Mouse (Mus musculus): ENCODE measurements at regions not wholly inside any gene's neighbourhood (a gene's known extent, or its start where the extent isn't known, plus 50 kb on each side); places are given as distances from the start of the nearest gene placed in this dataset.

- DNase-seq (ENCODE audit: inconsistent age in 2 of 2, low spot score in 1 of 2), result peak in 1 of 2 experiments; percentile 45
Observed at GRCm38 (mm10) chr12:91995545-91995944, 146.6 kb upstream of the Sel1l start.

GRCm38 (mm10) chr12:91986448-91986847 is 137.5 kb upstream of the Sel1l start:
- no peak for DNase-seq (ENCODE audit: inconsistent age in 2 of 2, low spot score in 1 of 2)

- DNase-seq (ENCODE audit: inconsistent age in 2 of 2, low spot score in 1 of 2), result no peak
Observed at GRCm38 (mm10) chr12:91980321-91980720, 131.4 kb upstream of the Sel1l start.

DNA sequence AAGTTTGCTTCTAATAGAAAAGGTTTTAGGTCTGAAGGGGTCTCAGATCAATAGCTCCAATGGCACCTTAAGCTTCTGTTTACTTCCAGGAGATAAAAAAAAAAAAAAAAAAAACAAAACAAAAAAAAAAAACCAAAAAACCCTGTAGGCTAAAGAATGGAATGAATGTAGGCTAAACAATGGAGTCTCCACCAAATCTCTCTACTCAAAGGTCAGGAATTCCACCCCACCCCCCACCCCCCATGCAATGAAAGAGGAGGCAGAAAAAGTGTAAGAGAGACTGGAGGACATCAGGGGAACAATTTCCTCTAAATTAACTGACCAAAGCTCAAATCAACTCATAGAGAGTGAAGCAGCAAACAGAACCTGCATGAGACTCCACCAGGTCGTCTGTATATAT is 122.1 kb upstream of the Sel1l start:
- DNase-seq (ENCODE audit: inconsistent age in 2 of 2, low spot score in 1 of 2), result no peak

DNA sequence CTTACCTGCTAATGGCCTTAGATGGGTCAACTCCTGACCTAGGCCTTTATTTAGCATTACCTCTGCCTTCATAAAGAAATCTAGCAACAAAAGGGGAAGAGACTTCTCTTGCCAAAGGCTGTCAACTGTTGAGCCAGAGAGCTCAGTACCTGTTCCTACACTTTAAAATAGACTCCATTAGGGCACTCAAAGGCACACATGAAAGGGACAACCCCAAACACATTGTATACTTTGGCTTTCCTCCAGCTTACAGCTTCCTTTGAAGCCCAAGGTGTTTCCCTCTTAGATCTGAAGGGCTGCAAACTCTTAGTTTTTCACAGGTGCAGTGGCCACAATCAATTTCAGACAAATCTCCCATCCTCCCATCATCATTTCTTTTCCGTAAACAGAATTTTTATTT is 117.0 kb upstream of the Sel1l start:
- DNase-seq (ENCODE audit: inconsistent age in 2 of 2, low spot score in 1 of 2), result no peak

- no peak for DNase-seq (ENCODE audit: inconsistent age in 2 of 2, low spot score in 1 of 2)
Observed at GRCm38 (mm10) chr12:91963239-91963638, 114.3 kb upstream of the Sel1l start.

- peak; percentile 5 to 59 for DNase-seq (ENCODE audit: inconsistent age in 2 of 2, low spot score in 1 of 2)
Observed at GRCm38 (mm10) chr12:91958086-91958485, 109.1 kb upstream of the Sel1l start.

GRCm38 (mm10) chr12:91956411-91956810 is 107.5 kb upstream of the Sel1l start:
- no peak for DNase-seq (ENCODE audit: inconsistent age in 2 of 2, low spot score in 1 of 2)

- DNase-seq (ENCODE audit: inconsistent age in 2 of 2, low spot score in 1 of 2), result no peak
Observed at GRCm38 (mm10) chr12:91948602-91949167, 99.7 kb upstream of the Sel1l start.

GRCm38 (mm10) chr12:91947998-91948397 is 99.0 kb upstream of the Sel1l start:
- DNase-seq (ENCODE audit: inconsistent age in 2 of 2, low spot score in 1 of 2), result no peak

GRCm38 (mm10) chr12:91946541-91946940 is 97.6 kb upstream of the Sel1l start:
- DNase-seq (ENCODE audit: inconsistent age in 2 of 2, low spot score in 1 of 2), result no peak

- DNase-seq (ENCODE audit: inconsistent age in 2 of 2, low spot score in 1 of 2), result peak in 1 of 2 experiments; percentile 64
Observed at GRCm38 (mm10) chr12:91932490-91933361, 83.8 kb upstream of the Sel1l start.

DNA sequence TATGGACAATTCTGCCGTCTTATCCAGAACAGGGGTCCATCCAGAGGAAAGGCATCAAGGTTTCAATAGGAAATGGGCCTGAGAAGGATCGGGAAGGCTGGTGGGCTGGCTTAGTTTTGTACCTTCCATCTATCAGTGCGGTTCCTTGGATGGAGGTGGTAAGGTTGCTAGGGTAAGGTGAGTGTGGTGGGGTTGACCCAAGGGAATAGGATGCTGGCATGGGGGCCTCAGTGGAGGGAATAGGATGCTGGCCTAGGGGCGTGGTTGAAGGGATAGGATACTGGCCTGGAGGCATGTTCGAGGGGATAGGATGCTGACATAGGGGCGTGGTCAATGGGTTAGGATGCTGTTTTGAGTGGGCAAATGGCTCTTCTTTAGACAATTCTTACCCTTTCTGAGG is 82.6 kb upstream of the Sel1l start:
- DNase-seq (ENCODE audit: inconsistent age in 2 of 2, low spot score in 1 of 2), result no peak

DNA sequence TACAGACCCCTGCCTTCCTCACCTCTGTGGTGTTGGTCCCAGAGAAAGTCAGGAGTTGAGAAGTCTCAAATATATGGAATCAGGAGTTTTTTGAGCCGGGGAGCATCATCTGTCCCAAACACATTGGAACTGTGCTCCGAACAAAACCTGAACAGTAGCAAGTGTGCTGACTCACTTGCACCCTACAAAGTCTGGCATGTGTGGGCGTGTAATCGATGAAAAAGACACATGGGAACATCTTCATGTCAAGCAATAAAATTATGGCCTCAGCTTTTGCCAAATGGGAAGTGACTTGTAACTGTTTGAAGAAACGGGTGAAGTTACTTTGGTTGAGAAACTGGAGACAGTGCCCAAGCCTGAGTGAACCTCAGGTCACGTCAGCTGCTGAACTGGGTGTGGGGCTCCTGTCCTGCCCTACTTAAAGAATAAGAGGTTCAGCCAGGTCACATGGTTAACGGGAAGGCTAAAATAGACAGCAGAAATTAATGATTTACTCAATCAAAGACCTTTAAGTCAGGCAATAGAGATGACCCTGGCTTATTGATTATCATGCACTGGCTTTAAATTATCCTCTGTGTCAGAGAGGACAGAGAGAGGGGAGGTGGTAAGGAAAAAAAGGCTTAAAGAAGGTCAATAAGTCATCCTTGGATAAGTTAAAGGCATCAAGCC is 80.6 kb upstream of the Sel1l start:
- no peak for DNase-seq (ENCODE audit: inconsistent age in 2 of 2, low spot score in 1 of 2)

GRCm38 (mm10) chr12:91927576-91927975 is 78.6 kb upstream of the Sel1l start:
- no peak for DNase-seq (ENCODE audit: inconsistent age in 2 of 2, low spot score in 1 of 2)

GRCm38 (mm10) chr12:91915486-91915885 is 66.5 kb upstream of the Sel1l start:
- peak; percentile 27 to 80 for DNase-seq (ENCODE audit: inconsistent age in 2 of 2, low spot score in 1 of 2)

GRCm38 (mm10) chr12:91910529-91910928 is 61.6 kb upstream of the Sel1l start:
- DNase-seq (ENCODE audit: inconsistent age in 2 of 2, low spot score in 1 of 2), result no peak

Data from adrenal gland, adult (tissue).